Mouse (Mus musculus) left cerebral cortex, postnatal 36 days (tissue): ENCODE results near the gene Ptgir. TPM values are rescaled to one million over a fixed set of nuclear protein-coding genes. Genes with fewer than 3 reads are reported as not detected.

Experiments
- DNase-seq, 2 experiments: peaks; one replicate each; pipeline ENCODE4 v3.0.0; 2021 to 2022; ENCODE audit warnings: low spot score in 2 of 2, mixed read lengths in 1 of 2
- intact Hi-C: fragments of 180-260 bp; cut with DNase I; formaldehyde crosslinking; loops from one replicate; pipeline ENCODE4 v1.15.1; 2025
- total RNA-seq, 2 experiments: library from RNA; stranded (reverse); gene quantifications; 2 replicates each; pipeline ENCODE4 v1.2.3; 2021

The Ptgir gene
- total RNA-seq, 2 experiments from 2014 or later, result 0.10 TPM; not detected in 1

GRCm38 (mm10) chr7:16885905-16886304 lies 20.4 kb upstream of the Ptgir start:
- no peak for DNase-seq
- intact Hi-C loops, result loop anchor here (10.0 kb wide), 1 partner anchor 141 kb away; no protein-coding TSS in a partner anchor

- no peak for DNase-seq
- intact Hi-C loops, result loop anchor here (2.0 kb wide), 1 partner anchor 16 kb away; the partner anchor contains the start of gene Dact3
Observed at GRCm38 (mm10) chr7:16890536-16890935, 15.8 kb upstream of the Ptgir start.

GRCm38 (mm10) chr7:16890944-16891343 lies 15.3 kb upstream of the Ptgir start:
- no peak for DNase-seq
- intact Hi-C loops, result loop anchor here (2.0 kb wide), 1 partner anchor 16 kb away; the partner anchor contains the start of gene Dact3

GRCm38 (mm10) chr7:16891641-16892351 lies 14.5 kb upstream of the Ptgir start, which contains the start of gene Gng8:
TSS of gene Gng8 (plus strand) at chr7:16891786.
- peak; percentile 80 to 81 for DNase-seq
- intact Hi-C loops, result loop anchor here (2.0 kb wide), 1 partner anchor 17 kb away; the partner anchor contains the start of gene Dact3

- intact Hi-C loops, result no loop called here
- no peak for DNase-seq
Observed at GRCm38 (mm10) chr7:16892352-16892730, 13.9 kb upstream of the Ptgir start.

GRCm38 (mm10) chr7:16893612-16894011 lies 12.7 kb upstream of the Ptgir start:
- intact Hi-C loops, result no loop called here
- DNase-seq, result no peak

GRCm38 (mm10) chr7:16894279-16894678 lies 12.0 kb upstream of the Ptgir start:
- no peak for DNase-seq

GRCm38 (mm10) chr7:16895000-16895399 lies 11.3 kb upstream of the Ptgir start:
- peak; percentile 71 to 72 for DNase-seq
- intact Hi-C loops, result loop anchor here (1.0 kb wide), 1 partner anchor 18 kb away; no protein-coding TSS in a partner anchor

More at GRCm38 (mm10) chr7:16894279-16894678, 12.0 kb upstream of the Ptgir start:
- intact Hi-C loops, result no loop called here

GRCm38 (mm10) chr7:16895511-16895910 lies 10.8 kb upstream of the Ptgir start:
- DNase-seq, result no peak
- intact Hi-C loops, result loop anchor here (1.0 kb wide), 1 partner anchor 18 kb away; no protein-coding TSS in a partner anchor

GRCm38 (mm10) chr7:16900526-16900925 lies 5.8 kb upstream of the Ptgir start:
- no peak for DNase-seq
- intact Hi-C loops, result no loop called here

- intact Hi-C loops, result no loop called here
- no peak for DNase-seq
Observed at GRCm38 (mm10) chr7:16903439-16903955, 2.8 kb upstream of the Ptgir start.

- DNase-seq, result no peak
- intact Hi-C loops, result no loop called here
Observed at GRCm38 (mm10) chr7:16904120-16904675, 2.1 kb upstream of the Ptgir start.

- intact Hi-C loops, result no loop called here
- DNase-seq, result no peak
Observed at GRCm38 (mm10) chr7:16905491-16906021, 734 bp upstream of the Ptgir start.

- no peak for DNase-seq
- intact Hi-C loops, result no loop called here
Observed at GRCm38 (mm10) chr7:16906889-16907559, 734 bp downstream of the Ptgir start.

GRCm38 (mm10) chr7:16907842-16908241 lies 1.6 kb downstream of the Ptgir start:
- no peak for DNase-seq
- intact Hi-C loops, result no loop called here

- intact Hi-C loops, result no loop called here
- no peak for DNase-seq
Observed at GRCm38 (mm10) chr7:16908367-16908766, 2.1 kb downstream of the Ptgir start.

- intact Hi-C loops, result no loop called here
- DNase-seq, result no peak
Observed at GRCm38 (mm10) chr7:16908859-16909258, 2.6 kb downstream of the Ptgir start.

- no peak for DNase-seq
- intact Hi-C loops, result no loop called here
Observed at GRCm38 (mm10) chr7:16909909-16910308, 3.6 kb downstream of the Ptgir start.

- DNase-seq, result no peak
- intact Hi-C loops, result no loop called here
Observed at GRCm38 (mm10) chr7:16911904-16912303, 5.6 kb downstream of the Ptgir start.

- intact Hi-C loops, result no loop called here
Observed at GRCm38 (mm10) chr7:16912360-16912759, 6.1 kb downstream of the Ptgir start.

More at GRCm38 (mm10) chr7:16912360-16912759, 6.1 kb downstream of the Ptgir start:
- DNase-seq, result no peak
